Mouse (Mus musculus): Measurements from ENCODE around the gene Ifi27l2b.

Gene Ifi27l2b

DNA sequence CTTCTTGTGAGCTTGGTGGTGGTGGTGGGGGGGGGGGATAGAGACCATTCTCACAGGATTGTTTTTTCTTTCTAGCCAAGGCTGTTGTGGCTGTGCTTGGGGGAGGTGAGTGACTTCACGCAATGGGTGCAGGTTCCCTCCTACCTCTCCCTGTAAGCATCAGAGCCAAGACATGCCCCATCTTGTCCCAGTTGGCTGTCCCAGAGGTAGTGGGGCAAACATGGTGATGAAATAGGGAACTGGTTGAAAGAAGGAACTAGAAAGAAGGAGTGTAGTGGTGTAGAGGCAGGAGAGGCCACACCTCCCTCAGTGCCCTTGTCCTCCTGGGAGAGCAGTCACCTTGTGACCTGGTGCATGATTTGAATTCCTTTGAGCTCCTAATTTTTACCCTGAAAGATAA lies 19.4 kb downstream of the Ifi27l2b start:
- DNase-seq (ENCODE audit: low read depth, low spot score) = no peak

GRCm38 (mm10) chr12:103434861-103435260 lies 22.2 kb downstream of the Ifi27l2b start:
- no peak for DNase-seq (ENCODE audit: low read depth, low spot score)

DNA sequence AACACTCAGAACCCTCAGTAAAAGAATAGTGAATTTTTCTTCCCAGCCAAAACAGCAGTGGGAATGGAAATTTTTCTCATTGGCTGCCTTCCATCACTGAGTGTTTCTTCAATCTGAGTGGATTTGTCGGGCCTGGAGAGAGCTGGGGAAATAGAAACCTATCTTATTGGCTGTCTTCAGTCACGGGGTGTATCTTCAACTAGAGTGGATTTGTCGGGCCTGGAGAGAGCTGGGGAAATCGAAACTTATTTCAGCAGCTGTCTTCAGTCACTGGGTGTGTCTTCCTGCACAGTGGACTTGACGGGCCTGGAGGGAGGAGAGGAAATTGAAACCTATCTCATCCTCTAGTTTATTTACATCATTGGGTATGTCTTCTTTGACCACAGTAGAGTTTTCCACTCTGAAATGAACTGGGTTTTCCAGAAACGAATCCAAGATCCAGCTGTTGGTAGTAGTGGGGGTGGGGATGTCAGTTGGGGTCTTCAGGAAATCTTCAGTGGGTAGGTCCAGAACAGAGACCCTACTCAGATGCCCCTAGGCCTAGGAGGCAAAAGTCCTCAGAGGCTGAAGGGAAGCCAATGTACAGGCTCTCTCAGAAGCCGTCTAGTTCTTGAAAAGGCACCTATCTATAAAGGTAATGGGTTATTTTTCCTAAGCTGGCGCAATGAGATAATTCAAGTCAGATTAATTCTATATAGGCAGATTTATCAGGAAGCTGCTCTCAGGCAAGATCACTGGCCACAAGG lies 22.9 kb downstream of the Ifi27l2b start, which contains the start of gene Ifi27:
TSS of gene Ifi27 (plus strand) at position 226 of the 746 bp plus-strand sequence.
- peak; percentile 18 for DNase-seq (ENCODE audit: low read depth, low spot score)

DNA sequence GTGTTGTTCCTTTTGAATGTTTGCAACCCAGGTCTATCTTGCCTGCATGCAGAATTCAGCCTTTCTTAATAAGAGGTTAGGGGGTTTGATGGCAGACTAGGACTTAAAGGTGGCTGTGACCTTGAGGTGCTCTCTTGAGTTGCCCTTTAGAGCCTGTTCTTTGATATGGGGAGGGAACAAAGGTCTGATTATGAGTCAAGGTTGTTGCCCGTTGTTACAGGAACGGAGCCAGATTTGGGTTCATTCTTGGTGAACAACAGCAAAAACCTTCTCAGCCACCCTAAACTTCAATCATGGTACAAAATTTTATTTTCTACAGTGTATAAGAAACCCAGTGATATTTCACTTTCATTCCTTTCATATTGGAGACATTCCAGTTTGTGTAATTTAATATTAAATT lies 23.6 kb downstream of the Ifi27l2b start:
- DNase-seq (ENCODE audit: low read depth, low spot score) = no peak

DNA sequence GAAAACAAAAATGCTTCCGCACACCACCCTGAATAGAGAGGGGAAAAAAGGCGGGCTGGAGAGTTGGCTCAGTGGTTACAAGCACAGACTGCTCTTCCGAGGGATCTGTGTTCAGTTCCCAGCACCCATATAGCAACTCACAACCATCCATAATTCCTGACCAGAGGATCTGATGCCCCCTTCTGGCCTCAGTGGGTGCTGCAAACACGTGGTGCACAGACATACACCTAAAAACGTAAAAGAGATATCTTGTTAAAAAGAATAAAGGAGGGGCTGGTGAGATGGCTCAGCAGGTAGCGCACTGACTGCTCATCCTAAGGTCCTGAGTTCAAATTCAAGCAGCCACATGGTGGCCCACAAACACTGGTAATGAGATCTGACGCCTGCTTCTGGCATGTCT lies 30.3 kb downstream of the Ifi27l2b start:
- peak; percentile 32 for DNase-seq (ENCODE audit: low read depth, low spot score)

DNA sequence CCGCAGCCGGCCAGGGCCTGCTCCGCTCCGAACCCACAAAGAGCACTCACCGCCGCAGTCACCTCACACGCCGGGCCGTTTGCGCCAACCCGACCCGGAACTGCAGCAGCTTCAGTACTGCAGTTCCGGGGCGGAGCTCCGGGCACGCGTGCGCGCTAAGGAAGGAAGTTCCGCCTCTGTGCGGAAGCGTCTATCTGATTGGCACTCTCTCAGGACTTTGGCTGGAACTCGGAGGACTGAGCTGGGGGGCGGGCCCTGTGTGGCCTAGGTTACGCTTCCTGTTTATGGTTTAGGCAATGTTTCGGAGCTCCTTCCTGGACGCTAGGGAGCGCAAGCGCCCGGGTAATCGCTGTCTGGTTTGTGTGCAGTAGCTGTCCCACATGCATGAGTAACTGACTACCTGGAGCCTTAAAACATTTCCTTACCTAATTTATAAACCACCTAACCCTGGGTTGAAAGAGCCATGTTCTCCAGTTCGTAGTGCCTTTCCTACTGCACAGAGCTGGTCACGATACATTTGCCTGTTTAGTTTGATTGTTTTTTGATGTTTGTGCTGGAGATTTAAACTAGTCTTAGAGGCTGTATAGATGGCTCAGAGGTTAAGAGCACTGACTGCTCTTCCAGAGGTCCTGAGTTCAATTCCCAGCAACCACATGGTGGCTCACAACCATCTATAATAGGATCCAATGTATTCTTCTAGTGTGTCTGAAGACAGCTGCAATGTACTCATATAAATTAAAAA lies 31.1 kb downstream of the Ifi27l2b start, which contains the start of gene Ddx24:
TSS of gene Ddx24 (minus strand) at position 102 of the 742 bp plus-strand sequence.
- peak; percentile 99 for DNase-seq (ENCODE audit: low read depth, low spot score)

GRCm38 (mm10) chr12:103425016-103425728 lies 31.9 kb downstream of the Ifi27l2b start:
- DNase-seq (ENCODE audit: low read depth, low spot score) = no peak

DNA sequence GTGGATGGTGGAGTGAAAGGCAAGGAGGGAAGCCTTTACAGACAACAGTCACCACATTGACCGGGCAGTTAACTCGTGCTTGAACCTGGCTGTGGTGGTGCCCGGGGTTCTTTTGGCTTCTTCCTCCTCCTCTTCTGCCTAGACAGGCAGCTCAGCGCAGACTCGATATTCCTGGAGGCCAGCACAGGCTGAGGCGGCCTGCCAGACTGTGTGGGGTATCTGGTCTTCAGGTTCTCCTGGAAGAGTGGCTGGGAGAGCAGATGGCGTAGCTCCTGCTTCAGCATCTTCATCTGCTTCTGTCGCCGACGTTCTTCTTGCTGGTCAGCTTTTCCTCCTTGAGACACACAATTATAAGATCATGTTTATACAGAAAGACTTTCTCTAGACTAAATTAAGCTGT lies 48.9 kb downstream of the Ifi27l2b start:
- no peak for DNase-seq (ENCODE audit: low read depth, low spot score)

- DNase-seq (ENCODE audit: low read depth, low spot score) = no peak
These were observed 49.3 kb downstream of the Ifi27l2b start, which contains the start of gene 9330161L09Rik for GRCm38 (mm10) chr12:103407720-103408119. Gene 9330161L09Rik, minus strand, starts transcription at chr12:103407820.

DNA sequence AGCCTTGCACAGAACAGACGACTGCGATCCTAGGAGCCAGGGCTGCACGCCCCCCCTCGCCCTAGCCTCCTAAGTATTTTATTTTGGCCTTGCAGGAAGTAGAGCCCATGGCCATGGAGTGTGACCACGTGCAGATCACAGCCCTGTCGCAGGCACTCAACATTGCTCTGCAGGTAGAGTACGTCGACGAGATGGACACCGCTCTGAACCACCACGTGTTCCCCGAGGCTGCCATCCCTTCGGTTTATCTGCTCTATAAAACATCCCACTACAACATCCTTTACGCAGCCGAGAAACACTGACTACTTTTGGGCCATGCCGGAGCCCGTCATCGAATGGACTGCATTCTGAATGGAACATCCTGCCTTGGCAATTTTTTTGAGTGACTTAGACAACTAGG lies 52.9 kb downstream of the Ifi27l2b start:
- DNase-seq (ENCODE audit: low read depth, low spot score) = no peak

Data from ES-CJ7 (cell line).